Mouse (Mus musculus) CH12.LX (cell line): Measurements from ENCODE around the gene Lpcat1. TPM values are rescaled to one million over a fixed set of nuclear protein-coding genes. Genes with fewer than 3 reads are reported as not detected.
A peak's percentile ranks its signal among the peaks of the same experiment; 100 is the strongest.

Experiments
- DNase-seq: peaks from one replicate; pipeline ENCODE4 v3.0.0-alpha.2; 2013; ENCODE audit errors: extremely low read depth
- H3K27ac ChIP-seq: 2 replicates; pipeline ENCODE4 v1.5.1; 2012; ENCODE audit warnings: low read depth, mild to moderate bottlenecking, control low read depth, moderate library complexity; ENCODE audit not compliant: insufficient read depth
- H3K27me3 ChIP-seq: replicated peaks from 2 replicates; pipeline ENCODE3; 2012; ENCODE audit warnings: inconsistent platforms
- H3K36me3 ChIP-seq, 2 experiments: replicated peaks in 1 of 2; 2 replicates each; pipeline versions ENCODE3 to v1.6.1; 2012; ENCODE audit warnings: inconsistent platforms in 1 of 2, low read length in 1 of 2, mild to moderate bottlenecking in 1 of 2, mixed read lengths in 1 of 2, moderate library complexity in 1 of 2; ENCODE audit not compliant: control insufficient read depth in 1 of 2, insufficient read depth in 1 of 2
- H3K4me1 ChIP-seq, 2 experiments: 2 replicates each; pipeline ENCODE4 v1.6.1; 2012; ENCODE audit warnings: inconsistent platforms in 1 of 2, moderate library complexity in 1 of 2; ENCODE audit not compliant: insufficient read depth in 2 of 2, control insufficient read depth in 1 of 2
- H3K4me2 ChIP-seq: 2 replicates; pipeline ENCODE4 v1.6.1; 2012; ENCODE audit warnings: low read depth, mild to moderate bottlenecking, control low read depth; ENCODE audit not compliant: poor library complexity, insufficient read depth, severe bottlenecking
- H3K4me3 ChIP-seq, 3 experiments: fragments of 150-350 bp in 1 of 3; sonication (generic) in 1 of 3; replicated peaks in 1 of 3; 2 replicates each; pipeline versions ENCODE3 to v1.5.1; 2011 to 2012; ENCODE audit warnings: low read depth in 2 of 3, low read length in 2 of 3, mild to moderate bottlenecking in 2 of 3, moderate library complexity in 2 of 3, control low read depth in 1 of 3, improper control_type of control experiment in 1 of 3, inconsistent platforms in 1 of 3, mixed read lengths in 1 of 3; ENCODE audit not compliant: poor library complexity in 1 of 3
- H3K79me2 ChIP-seq: replicated peaks from 2 replicates; pipeline ENCODE4 v1.6.1; 2012; ENCODE audit warnings: mild to moderate bottlenecking, moderate library complexity; ENCODE audit not compliant: control insufficient read depth, poor library complexity, insufficient read depth, severe bottlenecking; ENCODE audit errors: extremely low read depth
- H3K9ac ChIP-seq: 2 replicates; pipeline ENCODE4 v1.6.1; 2012; ENCODE audit warnings: low read depth, mild to moderate bottlenecking, control low read depth, moderate library complexity; ENCODE audit not compliant: insufficient read depth
- H3K9me3 ChIP-seq: replicated peaks from 2 replicates; pipeline ENCODE3; 2012; ENCODE audit warnings: low read length, inconsistent platforms, mixed read lengths
- BHLHE40 ChIP-seq: IDR thresholded peaks from 2 replicates; pipeline ENCODE4 v1.6.1; 2011; ENCODE audit warnings: mild to moderate bottlenecking, low read depth, low read length, improper control_type of control experiment
- CTCF ChIP-seq, 2 experiments: IDR thresholded peaks in 1 of 2; conservative IDR thresholded peaks in 1 of 2; 2 replicates each; pipeline ENCODE4 v1.5.1; 2011 to 2012; ENCODE audit warnings: low read depth in 2 of 2, low read length in 2 of 2, improper control_type of control experiment in 1 of 2, inconsistent platforms in 1 of 2, mild to moderate bottlenecking in 1 of 2, moderate library complexity in 1 of 2
- E2F4 ChIP-seq: IDR thresholded peaks from 2 replicates; pipeline ENCODE4 v1.6.1; 2011; ENCODE audit warnings: low read depth, low read length, improper control_type of control experiment; ENCODE audit not compliant: insufficient replicate concordance
- ELF1 ChIP-seq: IDR thresholded peaks from 2 replicates; pipeline ENCODE4 v1.6.1; 2014; ENCODE audit warnings: low read depth, mild to moderate bottlenecking, inconsistent platforms, low read length, improper control_type of control experiment
- EP300 ChIP-seq: IDR thresholded peaks from 2 replicates; pipeline ENCODE4 v1.6.1; 2011; ENCODE audit warnings: low read length, improper control_type of control experiment
- ETS1 ChIP-seq: conservative IDR thresholded peaks from 2 replicates; pipeline ENCODE4 v1.6.1; 2012; ENCODE audit warnings: low read depth, mild to moderate bottlenecking, inconsistent platforms, low read length, improper control_type of control experiment, moderate library complexity
- GABPA ChIP-seq: IDR thresholded peaks from 2 replicates; pipeline ENCODE4 v1.6.1; 2012; ENCODE audit warnings: low read depth, low read length, improper control_type of control experiment, inconsistent platforms; ENCODE audit not compliant: insufficient replicate concordance
- IRF4 ChIP-seq: IDR thresholded peaks from 2 replicates; pipeline ENCODE4 v1.6.1; 2014; ENCODE audit warnings: low read depth, mild to moderate bottlenecking, inconsistent platforms, low read length, improper control_type of control experiment
- MAFK ChIP-seq: IDR thresholded peaks from 2 replicates; pipeline ENCODE4 v1.6.1; 2011; ENCODE audit warnings: low read length, improper control_type of control experiment; ENCODE audit not compliant: insufficient replicate concordance
- MAZ ChIP-seq: IDR thresholded peaks from 2 replicates; pipeline ENCODE4 v1.6.1; 2012; ENCODE audit warnings: low read depth, mild to moderate bottlenecking, inconsistent platforms, low read length, improper control_type of control experiment, moderate library complexity
- MXI1 ChIP-seq: IDR thresholded peaks from 2 replicates; pipeline ENCODE4 v1.6.1; 2011; ENCODE audit warnings: mild to moderate bottlenecking, low read depth, low read length, improper control_type of control experiment
- MYC ChIP-seq: IDR thresholded peaks from 2 replicates; pipeline ENCODE4 v1.6.1; 2011; ENCODE audit warnings: low read depth, mild to moderate bottlenecking, improper control_type of control experiment, low read length
- NELFE ChIP-seq: IDR thresholded peaks from 2 replicates; pipeline ENCODE4 v1.6.1; 2011; ENCODE audit warnings: low read depth, low read length, improper control_type of control experiment
- NRF1 ChIP-seq: IDR thresholded peaks from 2 replicates; pipeline ENCODE4 v1.6.1; 2014; ENCODE audit warnings: low read depth, mild to moderate bottlenecking, inconsistent platforms, low read length, improper control_type of control experiment, moderate library complexity
- PAX5 ChIP-seq: IDR thresholded peaks from 2 replicates; pipeline ENCODE4 v1.6.1; 2012; ENCODE audit warnings: low read length, inconsistent platforms, mixed read lengths
- POLR2A ChIP-seq: IDR thresholded peaks from 2 replicates; pipeline ENCODE4 v1.6.1; 2011; ENCODE audit warnings: low read depth, mild to moderate bottlenecking, improper control_type of control experiment, low read length
- RCOR1 ChIP-seq: conservative IDR thresholded peaks from 2 replicates; pipeline ENCODE4 v1.6.1; 2012; ENCODE audit warnings: low read depth, mild to moderate bottlenecking, inconsistent platforms, low read length, improper control_type of control experiment
- TBP ChIP-seq: conservative IDR thresholded peaks from 2 replicates; pipeline ENCODE4 v1.6.1; 2011; ENCODE audit warnings: low read depth, low read length, improper control_type of control experiment
- TCF12 ChIP-seq: IDR thresholded peaks from 2 replicates; pipeline ENCODE4 v1.6.1; 2014; ENCODE audit warnings: low read depth, mild to moderate bottlenecking, inconsistent platforms, low read length, improper control_type of control experiment
- UBTF ChIP-seq: IDR thresholded peaks from 2 replicates; pipeline ENCODE4 v1.6.1; 2012; ENCODE audit warnings: low read depth, mild to moderate bottlenecking, inconsistent platforms, low read length, improper control_type of control experiment, moderate library complexity
- USF2 ChIP-seq: conservative IDR thresholded peaks from 2 replicates; pipeline ENCODE4 v1.6.1; 2011; ENCODE audit warnings: low read depth, low read length, improper control_type of control experiment
- ZC3H11A ChIP-seq: IDR thresholded peaks from 2 replicates; pipeline ENCODE4 v1.6.1; 2012; ENCODE audit warnings: low read depth, mild to moderate bottlenecking, inconsistent platforms, low read length, improper control_type of control experiment
- ZMIZ1 ChIP-seq: IDR thresholded peaks from 2 replicates; pipeline ENCODE4 v1.6.1; 2012; ENCODE audit warnings: low read depth, mild to moderate bottlenecking, inconsistent platforms, low read length, improper control_type of control experiment
- ZNF384 ChIP-seq: IDR thresholded peaks from 2 replicates; pipeline ENCODE4 v1.6.1; 2012; ENCODE audit warnings: low read depth, low read length, improper control_type of control experiment, inconsistent platforms
- dilution Hi-C: fragments of 300-500 bp; cut with MboI; formaldehyde crosslinking; loops from 2 replicates; pipeline ENCODE4 v1.14.3; 2020; ENCODE audit warnings: low sequenced_read_pairs; ENCODE audit not compliant: extremely low pct_unique_long_range_greater_than_20kb, extremely low pct_ligation_motif_present
- in situ Hi-C: fragments of 300-500 bp; cut with MboI; formaldehyde crosslinking; loops from 3 replicates; pipeline ENCODE4 v1.14.3; 2019; ENCODE audit warnings: low sequenced_read_pairs, low pct_ligation_motif_present, low pct_unique_long_range_greater_than_20kb, mixed read lengths
- polyA plus RNA-seq: library from polyadenylated mRNA; unstranded; fragments of >175 nt; gene quantifications from 2 replicates; pipeline ENCODE4 v1.2.1, GENCODE M21; 2012; ENCODE audit warnings: low read depth; ENCODE audit not compliant: insufficient read length
- total RNA-seq, 2 experiments: library from RNA; depleted of rRNA; stranded (reverse); fragments of 300-350 nt in 1 of 2; fragments of >200 nt in 1 of 2; gene quantifications; 2 replicates each; pipeline ENCODE4 v1.2.3; 2012 to 2014

Gene Lpcat1
- total RNA-seq (2012; rRNA removed) (22.6 and 24.4 TPM in 2 replicates), total RNA-seq (2014; rRNA removed) (36.2 and 40.4 TPM in 2 replicates), polyA plus RNA-seq (33.2 and 36.9 TPM in 2 replicates)

DNA sequence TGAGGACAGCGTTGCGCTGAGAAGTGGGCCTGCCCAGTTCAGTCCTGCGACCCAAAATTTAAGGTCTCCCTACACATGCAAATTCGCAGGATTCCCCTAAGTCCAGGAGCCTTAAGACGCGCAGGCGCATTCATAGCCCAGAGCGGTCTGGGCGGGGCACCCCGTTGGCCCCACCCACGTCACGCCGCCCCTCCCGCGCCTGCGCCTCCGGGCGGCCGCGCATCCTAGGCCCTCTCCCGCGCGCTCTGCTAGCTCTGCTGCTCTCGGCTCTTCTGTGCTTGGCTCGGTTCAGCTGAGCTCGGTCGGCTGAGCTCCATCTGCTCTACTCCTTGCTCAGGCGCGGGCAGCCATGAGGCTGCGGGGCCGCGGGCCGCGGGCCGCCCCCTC lies at the start of gene Lpcat1:
Lpcat1 (plus strand) TSS at position 164 of the 387 bp plus-strand sequence.
- peaks cover 4 to 22% of the 10 kb centered on the region in 2 experiments for H3K36me3 ChIP-seq
- in situ Hi-C loops: no loop called here
- H3K4me3 ChIP-seq: peak within 1 kb of the TSS; percentile 73 to 95 (median 93)
- dilution Hi-C loops: no loop called here
- no peaks in the 10 kb centered on the region for H3K27me3 ChIP-seq
- TF ChIP-seq POLR2A: peak; percentile 84
- TF ChIP-seq MAZ: peak; percentile 27; the same call in 1 of the 2 replicates
- no peak for TF ChIP-seq UBTF
- no peak for TF ChIP-seq E2F4
- TF ChIP-seq ZMIZ1: peak; percentile 52; the same call in 1 of the 2 replicates
- TF ChIP-seq RCOR1: no peak
- TF ChIP-seq MXI1: no peak; the same call in 1 of the 2 replicates
- no peak for TF ChIP-seq IRF4
- no peak for TF ChIP-seq BHLHE40
- no peak for TF ChIP-seq MAFK
- peak; percentile 82 for TF ChIP-seq NELFE
- no peak for TF ChIP-seq ZNF384
- TF ChIP-seq ETS1: no peak
- TF ChIP-seq CTCF (conservative IDR thresholded peaks at IDR 0.05 in 1 of 2, IDR thresholded peaks at IDR 0.05 in 1 of 2; ENCODE audit: low read depth in 2 of 2, low read length in 2 of 2): no peak
- TF ChIP-seq ZC3H11A: no peak
- peak; percentile 74 for TF ChIP-seq TCF12
- no peak for TF ChIP-seq PAX5
- 0 out of 2 replicates have a peak, but pooled peaks have one; percentile 7 for TF ChIP-seq EP300
- TF ChIP-seq TBP: 0 out of 2 replicates have a peak, but pooled peaks have one; percentile 47
- TF ChIP-seq NRF1: peak; percentile 95
- TF ChIP-seq USF2: no peak
- TF ChIP-seq GABPA: no peak
- TF ChIP-seq ELF1: no peak
- TF ChIP-seq MYC: no peak
- H3K9ac ChIP-seq: peak within 1 kb of the TSS; percentile 59
- no peaks in the 10 kb centered on the region for H3K9me3 ChIP-seq
- peak within 1 kb of the TSS; percentile 98 for H3K4me2 ChIP-seq
- peaks cover 12 to 62% of the 10 kb centered on the region in 2 experiments for H3K4me1 ChIP-seq
- H3K79me2 ChIP-seq: peaks cover 10% of the 10 kb centered on the region
- peak; percentile 86 for DNase-seq
- H3K27ac ChIP-seq: no peak within 1 kb of the TSS
